Mouse (Mus musculus) testis, postnatal 14 days (tissue): ENCODE measurements at regions not wholly inside any gene's neighbourhood (a gene's known extent, or its start where the extent isn't known, plus 50 kb on each side); places are given as distances from the start of the nearest gene placed in this dataset.
"Not testable (repeated sequence)": the region's sequence is repeated elsewhere in the genome, so short reads cannot be mapped to it uniquely, and the experiment has no call there.

Experiments used
- DNase-seq: peaks from one replicate; pipeline ENCODE4 v3.0.0; 2021; ENCODE audit warnings: low spot score

- no peak for DNase-seq
Measured at GRCm38 (mm10) chr13:75295818-75296217, 206.2 kb downstream of the Pcsk1 start.

- no peak for DNase-seq
Measured at GRCm38 (mm10) chr13:75319780-75320179, 230.2 kb downstream of the Pcsk1 start.

- DNase-seq: no peak
Measured at GRCm38 (mm10) chr13:75320239-75320638, 230.6 kb downstream of the Pcsk1 start.

GRCm38 (mm10) chr13:75337054-75337453 lies 247.4 kb downstream of the Pcsk1 start:
- DNase-seq: no peak

- DNase-seq: no peak
Measured at GRCm38 (mm10) chr13:75343422-75343821, 253.8 kb downstream of the Pcsk1 start.

- DNase-seq: no peak
Measured at GRCm38 (mm10) chr13:75366723-75367426, 277.2 kb downstream of the Pcsk1 start.

GRCm38 (mm10) chr13:75368249-75368800 lies 278.7 kb downstream of the Pcsk1 start:
- DNase-seq: no peak

GRCm38 (mm10) chr13:75377100-75377499 lies 287.5 kb downstream of the Pcsk1 start:
- DNase-seq: not testable (repeated sequence)

- DNase-seq: no peak
Measured at GRCm38 (mm10) chr13:75377717-75378116, 288.1 kb downstream of the Pcsk1 start.

- DNase-seq: no peak
Measured at GRCm38 (mm10) chr13:75384631-75385340, 295.2 kb downstream of the Pcsk1 start.

GRCm38 (mm10) chr13:75389211-75389610 lies 299.6 kb downstream of the Pcsk1 start:
- DNase-seq: no peak

- no peak for DNase-seq
Measured at GRCm38 (mm10) chr13:75390177-75390576, 300.6 kb downstream of the Pcsk1 start.

GRCm38 (mm10) chr13:75399846-75400245 lies 306.7 kb upstream of the Ell2 start:
- DNase-seq: not testable (repeated sequence)

- no peak for DNase-seq
Measured at GRCm38 (mm10) chr13:75420726-75421125, 285.8 kb upstream of the Ell2 start.

GRCm38 (mm10) chr13:75426971-75427370 lies 279.6 kb upstream of the Ell2 start:
- DNase-seq: no peak

- no peak for DNase-seq
Measured at GRCm38 (mm10) chr13:75439170-75439569, 267.4 kb upstream of the Ell2 start.

- no peak for DNase-seq
Measured at GRCm38 (mm10) chr13:75440051-75440450, 266.5 kb upstream of the Ell2 start.

- no peak for DNase-seq
Measured at GRCm38 (mm10) chr13:75460335-75460878, 246.2 kb upstream of the Ell2 start.

GRCm38 (mm10) chr13:75461273-75461672 lies 245.3 kb upstream of the Ell2 start:
- DNase-seq: no peak

- DNase-seq: no peak
Measured at GRCm38 (mm10) chr13:75467225-75467624, 239.3 kb upstream of the Ell2 start.

GRCm38 (mm10) chr13:75475828-75476597 lies 230.5 kb upstream of the Ell2 start:
- DNase-seq: no peak
